Mouse (Mus musculus) urinary bladder, postnatal 14 days (tissue): ENCODE measurements at regions not wholly inside any gene's neighbourhood (a gene's known extent, or its start where the extent isn't known, plus 50 kb on each side); places are given as distances from the start of the nearest gene placed in this dataset.

ENCODE experiments used
- DNase-seq: peaks from one replicate; pipeline ENCODE4 v3.0.0; 2021; ENCODE audit warnings: low spot score

DNA sequence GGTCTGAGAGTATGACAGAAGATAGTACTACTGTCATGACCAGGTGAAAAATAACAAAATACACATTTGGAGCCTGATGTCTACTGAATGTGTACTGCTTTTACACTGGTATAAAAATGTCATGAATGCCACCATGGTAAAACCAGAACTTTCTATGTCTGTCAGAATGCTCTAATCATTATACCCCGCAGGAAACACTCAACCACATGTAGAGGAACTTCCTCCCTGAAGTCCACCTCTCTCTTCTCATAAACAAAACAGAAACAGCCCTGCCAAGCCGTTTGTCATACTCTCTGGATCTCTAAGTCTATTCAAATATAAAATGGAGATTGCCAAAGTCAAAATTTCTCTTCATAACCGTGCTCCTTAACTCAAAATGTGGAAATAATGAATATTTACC lies 178.2 kb downstream of the Parm1 start:
- no peak for DNase-seq

DNA sequence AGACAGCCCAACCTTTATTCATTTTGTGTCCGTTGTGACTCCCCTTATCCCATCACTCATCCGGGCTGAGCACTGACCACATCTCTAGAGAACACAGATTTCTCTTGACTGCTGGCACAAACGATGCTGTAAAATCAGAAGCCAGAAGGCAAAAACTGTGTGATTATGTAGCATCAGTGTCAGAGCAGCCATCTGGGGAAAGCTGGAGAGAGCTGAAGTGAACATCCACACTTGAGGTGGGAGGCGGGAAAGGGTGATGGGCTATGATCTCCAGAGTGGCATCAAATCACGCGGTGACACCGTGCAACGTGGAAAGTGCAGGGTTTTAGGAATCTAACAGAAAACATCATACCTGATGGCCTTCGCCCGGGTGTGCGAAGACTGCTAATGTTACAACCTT lies 175.9 kb downstream of the Parm1 start:
- no peak for DNase-seq

DNA sequence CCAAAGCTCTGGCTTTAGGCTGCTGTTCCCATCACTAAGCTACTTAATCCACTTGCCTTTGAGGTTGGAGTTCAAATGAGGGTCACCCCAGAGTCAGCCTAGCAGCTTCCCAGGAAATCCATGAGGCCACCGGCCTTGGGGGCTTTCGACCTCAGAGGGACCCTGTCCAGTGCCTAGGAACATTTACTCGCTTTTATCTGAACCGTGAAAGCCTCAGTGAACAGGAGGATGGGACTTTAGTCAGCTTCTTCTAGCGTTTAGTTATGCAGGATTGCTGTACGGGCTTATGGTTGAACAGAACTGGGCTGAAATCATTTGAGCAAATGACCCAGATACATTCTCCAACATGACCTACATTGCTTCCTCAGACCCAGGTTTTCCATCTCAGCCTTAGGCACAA lies 174.9 kb downstream of the Parm1 start:
- DNase-seq: no peak

DNA sequence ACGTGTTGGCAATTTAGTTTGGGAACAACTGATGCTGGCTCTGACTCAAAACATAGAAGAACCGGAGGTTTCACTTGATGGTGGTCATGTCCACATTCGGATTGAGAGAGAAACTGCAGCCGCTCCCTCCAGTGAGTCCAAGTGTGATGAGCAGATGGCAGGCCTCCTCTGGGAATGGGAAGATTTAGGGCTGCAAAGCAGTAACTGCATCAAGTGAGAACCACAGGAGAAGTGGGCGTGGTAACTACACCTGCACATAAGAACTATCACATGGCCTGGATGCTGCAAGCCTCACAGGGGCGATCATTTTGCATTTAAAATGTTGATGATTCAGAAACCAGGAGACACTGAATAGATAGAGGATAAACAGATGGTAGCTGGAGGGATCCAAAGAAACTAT lies 161.3 kb downstream of the Parm1 start:
- DNase-seq: no peak
